In the genomic region with DNA sequence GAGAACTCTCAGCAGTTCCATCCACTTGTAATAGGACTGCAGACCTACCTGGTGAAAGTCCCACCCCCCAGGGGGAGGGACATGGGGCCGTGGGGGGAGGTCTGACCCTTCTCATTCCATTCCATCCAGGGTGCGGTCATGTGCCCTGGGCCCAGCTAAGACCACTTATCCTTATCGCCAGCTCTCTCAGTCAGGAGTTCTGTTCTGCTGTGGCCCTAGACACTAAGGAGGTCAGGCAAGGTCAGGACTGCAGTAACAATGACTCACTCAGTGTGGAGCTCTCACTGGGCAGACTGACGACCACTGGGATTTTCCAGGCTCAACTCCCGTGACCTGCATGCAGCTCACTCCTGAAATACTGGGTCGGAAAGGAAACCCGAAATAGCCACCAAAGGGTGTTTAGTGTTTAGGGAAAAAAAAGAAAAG, we compare ENCODE assay signal across 12 mouse cellular contexts. TPM values are rescaled to one million over a fixed set of nuclear protein-coding genes. Genes with fewer than 3 reads are reported as not detected.
DNase-seq lines count a peak whose midpoint lies in the region; ATAC-seq and TF ChIP-seq lines count a peak whose summit lies in the region.
"Had no signal": no experiment of that assay in that cellular context is flagged by ENCODE, and none has a peak within 500 bp of the region (broad histone marks: within the 10 kb centered on the region; RNA-seq: fewer than 3 reads in every experiment).

No protein-coding gene starts in this region.

- intact Hi-C loops in heart, adult 2 months (cut with DNase I) = no loop called here
- intact Hi-C loops in left cerebral cortex, adult 2 months (cut with DNase I) = no loop called here

- peak overlapping the region; percentile 53 for H3K27ac ChIP-seq in heart, adult 2 months
- H3K27ac ChIP-seq in left cerebral cortex, adult 2 months = no peak overlapping the region
- no peak overlapping the region for H3K27ac ChIP-seq in stomach, postnatal 0 days (replicated peaks)
- no peak overlapping the region for H3K27ac ChIP-seq in layer of hippocampus, adult 2 months

- H3K27me3 ChIP-seq in heart, adult 2 months (ENCODE audit: control insufficient read depth, insufficient read depth, low read length) = no peaks in the 10 kb centered on the region
- no peaks in the 10 kb centered on the region for H3K27me3 ChIP-seq in stomach, postnatal 0 days (ENCODE audit: control insufficient read depth, insufficient read depth, low read length)

- WGBS in heart, adult 2 months = 16% methylated on average over 7 of the region's 7 CpGs
- WGBS in stomach, postnatal 0 days = 47% methylated on average over 7 of the region's 7 CpGs

- no peak for TF ChIP-seq POLR2A in heart, adult 2 months (IDR thresholded peaks at IDR 0.05; ENCODE audit: insufficient read depth, low read depth, low read length)

- no peaks in the 10 kb centered on the region for H3K9me3 ChIP-seq in stomach, postnatal 0 days (ENCODE audit: control insufficient read depth, low read length)

- peak; percentile 10 for DNase-seq in kidney, postnatal 14 days
- no peak for DNase-seq in kidney, postnatal 36 days
- peak; percentile 41 to 70 for DNase-seq in heart, adult 2 months
- peak; percentile 52 for DNase-seq in heart, postnatal 4 days
- no peak for DNase-seq in ovary, postnatal 36 days (ENCODE audit: low spot score)
- no peak for DNase-seq in left cerebral cortex, adult 2 months (ENCODE audit: extremely low spot score in 1 of 2, low spot score in 2 of 2)
- no peak for DNase-seq in stomach, postnatal 0 days (ENCODE audit: low spot score)
- DNase-seq in layer of hippocampus, adult 2 months (ENCODE audit: low spot score in 2 of 2) = no peak
- DNase-seq: cerebellum, adult 2 months; layer of hippocampus, adult 9-11 months had no signal

- H3K4me3 ChIP-seq in heart, adult 2 months = no peak overlapping the region
- no peak overlapping the region for H3K4me3 ChIP-seq in left cerebral cortex, adult 2 months
- no peak overlapping the region for H3K4me3 ChIP-seq in stomach, postnatal 0 days (ENCODE audit: low read depth, low read length)
- H3K4me3 ChIP-seq in layer of hippocampus, adult 2 months = no peak overlapping the region

- H3K36me3 ChIP-seq in heart, adult 2 months (ENCODE audit: control insufficient read depth, insufficient read depth, low read length) = no peaks in the 10 kb centered on the region
- no peaks in the 10 kb centered on the region for H3K36me3 ChIP-seq in stomach, postnatal 0 days (ENCODE audit: control insufficient read depth, insufficient read depth, low read length)

- peak; percentile 88; the same call in 1 of the 2 replicates for TF ChIP-seq EP300 in heart, adult 2 months (IDR thresholded peaks at IDR 0.05; ENCODE audit: insufficient read depth, low read depth, low read length)
- TF ChIP-seq EP300 in stomach, postnatal 0 days (optimal IDR thresholded peaks at IDR 0.05) = no peak

- no peaks in the 10 kb centered on the region for H3K79me2 ChIP-seq in heart, adult 2 months (replicated peaks; ENCODE audit: control insufficient read depth, insufficient read depth, low read length)

- peak; percentile 42 for TF ChIP-seq CTCF in heart, adult 2 months (IDR thresholded peaks at IDR 0.05)
- no peak for TF ChIP-seq CTCF in left cerebral cortex, adult 2 months (IDR thresholded peaks at IDR 0.05)
- no peak for TF ChIP-seq CTCF in stomach, postnatal 0 days (IDR thresholded peaks at IDR 0.05; ENCODE audit: low read depth)
- no peak for TF ChIP-seq CTCF in layer of hippocampus, adult 2 months (conservative IDR thresholded peaks at IDR 0.05)

- no peak overlapping the region for H3K9ac ChIP-seq in heart, adult 2 months (ENCODE audit: low read depth, low read length)
- no peak overlapping the region for H3K9ac ChIP-seq in stomach, postnatal 0 days (ENCODE audit: low read length)

- H3K4me2 ChIP-seq in stomach, postnatal 0 days (replicated peaks; ENCODE audit: low read depth) = no peak overlapping the region

- ATAC-seq in stomach, postnatal 0 days (ENCODE audit: low FRiP score, low TSS enrichment) = no peak
- ATAC-seq: hindbrain, embryonic 16.5 days had no signal

- no peaks in the 10 kb centered on the region for H3K4me1 ChIP-seq in heart, adult 2 months (ENCODE audit: control insufficient read depth, insufficient read depth, low read length)
- H3K4me1 ChIP-seq in stomach, postnatal 0 days (replicated peaks; ENCODE audit: control insufficient read depth, insufficient read depth) = no peaks in the 10 kb centered on the region

RNA-seq across cellular contexts. Expression of a gene that starts 16.1 kb away (rescaled TPM):
- total RNA-seq in heart, adult 2 months (2021) = 10 to 100 TPM; 22.2 to 23.1 TPM
- 14.6 and 24.0 TPM in 2 replicates for polyA plus RNA-seq in heart, adult 2 months (2012; rRNA removed)
- total RNA-seq in heart, postnatal 4 days (2021) = 10 to 100 TPM; 29.9 to 31.2 TPM
- 10 to 100 TPM; 28.9 to 29.9 TPM for total RNA-seq in left cerebral cortex, adult 2 months (2021)
- polyA plus RNA-seq in stomach, postnatal 0 days (2015; fragmentation: Nextera tagmentation; extraction: Ambion mirVana) = 5.2 and 5.5 TPM in 2 replicates
- total RNA-seq in layer of hippocampus, adult 2 months (2021) = 10 to 100 TPM; 68.4 to 72.1 TPM
- polyA plus RNA-seq: liver, adult 2 months had no signal

Comparison
In these comparisons a context has a peak if more than half of its experiments do, and no peak if none do; other contexts are left out.
1. DNase-seq: peak in kidney, postnatal 14 days (single experiment), heart, adult 2 months (2 of 2) and heart, postnatal 4 days (single experiment); none in kidney, postnatal 36 days (0 of 2), ovary, postnatal 36 days (single experiment), left cerebral cortex, adult 2 months (0 of 2), stomach, postnatal 0 days (single experiment) and layer of hippocampus, adult 2 months (0 of 2).